Mouse (Mus musculus) kidney, adult 18-20 months (tissue): ENCODE data around the gene Stt3b.

ENCODE experiments used
- DNase-seq: peaks from one replicate; pipeline ENCODE4 v3.0.0; 2021

The Stt3b gene

GRCm38 (mm10) chr9:115310346-115311222 is at the start of gene Stt3b:
Gene Stt3b (minus strand): TSS chr9:115310421.
- DNase-seq = peak; percentile 100

GRCm38 (mm10) chr9:115358421-115358820 is 48.2 kb upstream of the Stt3b start:
- no peak for DNase-seq

GRCm38 (mm10) chr9:115357996-115358395 is 47.8 kb upstream of the Stt3b start:
- no peak for DNase-seq

GRCm38 (mm10) chr9:115356731-115357458 is 46.7 kb upstream of the Stt3b start:
- DNase-seq = no peak

GRCm38 (mm10) chr9:115355972-115356371 is 45.8 kb upstream of the Stt3b start:
- no peak for DNase-seq

- no peak for DNase-seq
These were observed 39.7 kb upstream of the Stt3b start for GRCm38 (mm10) chr9:115349741-115350512.

- no peak for DNase-seq
These were observed 38.9 kb upstream of the Stt3b start for GRCm38 (mm10) chr9:115349106-115349505.

- no peak for DNase-seq
These were observed 34.7 kb upstream of the Stt3b start for GRCm38 (mm10) chr9:115344930-115345329.

GRCm38 (mm10) chr9:115341576-115341975 is 31.4 kb upstream of the Stt3b start:
- no peak for DNase-seq

- DNase-seq = peak; percentile 29
These were observed 30.1 kb upstream of the Stt3b start for GRCm38 (mm10) chr9:115340212-115340815.

- no peak for DNase-seq
These were observed 28.6 kb upstream of the Stt3b start for GRCm38 (mm10) chr9:115338816-115339215.

GRCm38 (mm10) chr9:115333016-115333415 is 22.8 kb upstream of the Stt3b start:
- no peak for DNase-seq

- no peak for DNase-seq
These were observed 22.1 kb upstream of the Stt3b start for GRCm38 (mm10) chr9:115332339-115332738.

GRCm38 (mm10) chr9:115330861-115331476 is 20.7 kb upstream of the Stt3b start:
- no peak for DNase-seq

GRCm38 (mm10) chr9:115326533-115326890 is 16.3 kb upstream of the Stt3b start:
- no peak for DNase-seq

- peak; percentile 57 for DNase-seq
These were observed 15.8 kb upstream of the Stt3b start for GRCm38 (mm10) chr9:115325831-115326532.

GRCm38 (mm10) chr9:115323572-115323971 is 13.4 kb upstream of the Stt3b start:
- DNase-seq = no peak

GRCm38 (mm10) chr9:115322385-115322784 is 12.2 kb upstream of the Stt3b start:
- DNase-seq = no peak

- DNase-seq = no peak
These were observed 10.8 kb upstream of the Stt3b start for GRCm38 (mm10) chr9:115321052-115321451.

- DNase-seq = no peak
These were observed 9.9 kb upstream of the Stt3b start for GRCm38 (mm10) chr9:115320156-115320555.

GRCm38 (mm10) chr9:115318621-115319375 is 8.6 kb upstream of the Stt3b start:
- DNase-seq = peak; percentile 35
